Mouse (Mus musculus) limb, embryonic 14.5 days (tissue): ENCODE data around the gene Cth. TPM values are rescaled to one million over a fixed set of nuclear protein-coding genes. Genes with fewer than 3 reads are reported as not detected.

Experiments
- ATAC-seq: fragments of 200-750 bp; cut with Nextera tagmentation; 2 replicates; pipeline ENCODE4 v1.8.0; 2017; ENCODE audit warnings: low read depth, moderate number of reproducible peaks, moderate TSS enrichment; ENCODE audit not compliant: low FRiP score
- DNase-seq: peaks from one replicate; pipeline ENCODE4 v3.0.0-alpha.2; 2015; ENCODE audit warnings: low spot score
- H3K27ac ChIP-seq: fragments of 300-500 bp; sonication (generic); replicated peaks from 2 replicates; pipeline ENCODE4 v1.5.1; 2014; ENCODE audit warnings: low read depth, mild to moderate bottlenecking, low read length, moderate library complexity, mixed read lengths
- H3K27me3 ChIP-seq: fragments of 300-500 bp; sonication (generic); 2 replicates; pipeline ENCODE4 v1.6.1; 2014; ENCODE audit warnings: low read length, mixed read lengths; ENCODE audit not compliant: control insufficient read depth, insufficient read depth
- H3K36me3 ChIP-seq: fragments of 300-500 bp; sonication (generic); 2 replicates; pipeline ENCODE4 v1.6.1; 2014; ENCODE audit warnings: mild to moderate bottlenecking, low read length, moderate library complexity, mixed read lengths; ENCODE audit not compliant: control insufficient read depth, insufficient read depth
- H3K4me1 ChIP-seq: fragments of 300-500 bp; sonication (generic); 2 replicates; pipeline ENCODE4 v1.6.1; 2014; ENCODE audit warnings: antibody characterized with exemption, low read length, mixed read lengths; ENCODE audit not compliant: control insufficient read depth, insufficient read depth
- H3K4me2 ChIP-seq: fragments of 300-500 bp; sonication (generic); replicated peaks from 2 replicates; pipeline ENCODE4 v1.6.1; 2014; ENCODE audit warnings: low read depth, mild to moderate bottlenecking, low read length, moderate library complexity; ENCODE audit not compliant: severe bottlenecking
- H3K4me3 ChIP-seq: fragments of 300-500 bp; sonication (generic); replicated peaks from 2 replicates; pipeline ENCODE4 v1.5.1; 2014; ENCODE audit warnings: low read length
- H3K9ac ChIP-seq: fragments of 300-500 bp; sonication (generic); 2 replicates; pipeline ENCODE4 v1.6.1; 2014; ENCODE audit warnings: mild to moderate bottlenecking, low read depth, low read length, moderate library complexity; ENCODE audit not compliant: severe bottlenecking
- H3K9me3 ChIP-seq: fragments of 300-500 bp; sonication (generic); 2 replicates; pipeline ENCODE4 v1.6.1; 2016; ENCODE audit warnings: low read length; ENCODE audit not compliant: control insufficient read depth
- POLR2A ChIP-seq: fragments of 200-500 bp; IDR thresholded peaks from 2 replicates; pipeline ENCODE4 v1.8.0; 2012; ENCODE audit warnings: inconsistent platforms, mild to moderate bottlenecking, moderate library complexity, borderline replicate concordance; ENCODE audit not compliant: insufficient read depth, insufficient read length; ENCODE audit errors: extremely low read depth
- WGBS: fragments of 180-500 bp; shearing (Covaris S2); extraction: QIAGEN DNeasy Blood & Tissue Kit; methylation state at CpG from one replicate; pipeline ENCODE4 v1.1.7; 2014; 5-methylcytosine and 5-hydroxymethylcytosine counted together
- polyA plus RNA-seq, 2 experiments: library from polyadenylated mRNA; depleted of rRNA in 1 of 2; stranded (reverse) in 1 of 2; unstranded in 1 of 2; fragments of >200 nt; fragmentation: Nextera tagmentation in 1 of 2; extraction: Ambion mirVana in 1 of 2; gene quantifications; 2 replicates each; pipeline versions ENCODE4 v1.2.1 to v1.2.3; 2012 to 2014

Gene Cth
- polyA plus RNA-seq, 2 experiments = 9.9 to 11.5 TPM

- H3K9ac ChIP-seq = no peak overlapping the region
- no peaks in the 10 kb centered on the region for H3K36me3 ChIP-seq
- H3K4me1 ChIP-seq = no peaks in the 10 kb centered on the region
- DNase-seq (no peak), ATAC-seq (no peak)
- no peaks in the 10 kb centered on the region for H3K9me3 ChIP-seq
- no peak overlapping the region for H3K27ac ChIP-seq
- H3K4me2 ChIP-seq = no peak overlapping the region
- 75% methylated on average over 4 of the region's 4 CpGs for WGBS
- no peak overlapping the region for H3K4me3 ChIP-seq
- TF ChIP-seq POLR2A = no peak
- H3K27me3 ChIP-seq = no peaks in the 10 kb centered on the region
Observed at GRCm38 (mm10) chr3:157883085-157883484, 41.8 kb downstream of the Cth start.

DNA sequence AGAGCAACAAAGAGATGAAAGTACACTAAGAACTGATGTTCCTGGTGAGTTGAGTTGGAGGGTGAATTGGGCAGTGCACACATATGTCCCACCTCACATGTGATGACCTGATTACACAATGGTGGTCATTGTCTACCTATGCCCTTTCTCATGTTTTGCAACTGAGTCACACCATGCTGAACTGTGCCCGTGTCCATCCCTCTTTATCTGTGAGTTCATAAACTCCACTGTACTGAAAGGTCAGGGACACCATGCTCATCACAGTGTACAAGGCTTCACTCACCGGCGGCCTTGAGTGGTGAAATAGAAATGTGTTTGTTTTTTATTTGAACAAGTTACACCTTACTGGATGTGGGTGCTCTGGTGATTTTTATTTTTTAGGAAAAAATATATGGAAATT, 42.9 kb downstream of the Cth start:
- DNase-seq = no peak
- no peaks in the 10 kb centered on the region for H3K27me3 ChIP-seq
- no peak overlapping the region for H3K27ac ChIP-seq

DNA sequence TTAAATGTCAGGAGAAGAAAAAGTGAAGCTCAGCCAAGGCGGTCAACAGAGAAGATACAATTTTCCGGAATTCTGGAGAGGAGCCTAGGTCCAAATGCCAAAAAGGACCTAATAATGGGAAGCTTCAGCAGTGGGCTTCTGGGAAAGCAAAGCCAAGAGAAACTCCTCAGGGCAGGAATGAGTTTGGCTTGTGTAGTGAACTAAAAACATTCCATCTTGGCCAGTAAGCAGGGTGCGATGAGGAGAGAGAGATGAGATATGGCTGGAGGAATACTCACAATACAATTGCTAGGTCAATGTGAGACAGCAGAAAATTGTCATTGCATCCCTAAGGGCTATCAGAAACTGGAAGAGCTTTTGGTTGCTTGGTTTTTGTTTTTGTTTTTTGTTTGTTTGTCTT, 43.9 kb downstream of the Cth start:
- H3K9me3 ChIP-seq = no peaks in the 10 kb centered on the region
- H3K4me2 ChIP-seq = no peak overlapping the region
- 95% methylated on average over 3 of the region's 3 CpGs for WGBS
- no peak overlapping the region for H3K4me3 ChIP-seq
- H3K27ac ChIP-seq = no peak overlapping the region
- H3K27me3 ChIP-seq = no peaks in the 10 kb centered on the region
- no peak for ATAC-seq
- H3K36me3 ChIP-seq = no peaks in the 10 kb centered on the region
- DNase-seq = no peak
- H3K9ac ChIP-seq = no peak overlapping the region
- H3K4me1 ChIP-seq = no peaks in the 10 kb centered on the region
- TF ChIP-seq POLR2A = no peak

More for the DNA sequence above, 42.9 kb downstream of the Cth start:
- Histone ChIP-seq H3K9me3 (no peaks in the 10 kb centered on the region), H3K4me2 (no peak overlapping the region), H3K4me3 (no peak overlapping the region), H3K4me1 (no peaks in the 10 kb centered on the region), H3K36me3 (no peaks in the 10 kb centered on the region), H3K9ac (no peak overlapping the region)
- no peak for TF ChIP-seq POLR2A
- ATAC-seq = no peak
- WGBS = 90% methylated on average over 3 of the region's 3 CpGs

DNA sequence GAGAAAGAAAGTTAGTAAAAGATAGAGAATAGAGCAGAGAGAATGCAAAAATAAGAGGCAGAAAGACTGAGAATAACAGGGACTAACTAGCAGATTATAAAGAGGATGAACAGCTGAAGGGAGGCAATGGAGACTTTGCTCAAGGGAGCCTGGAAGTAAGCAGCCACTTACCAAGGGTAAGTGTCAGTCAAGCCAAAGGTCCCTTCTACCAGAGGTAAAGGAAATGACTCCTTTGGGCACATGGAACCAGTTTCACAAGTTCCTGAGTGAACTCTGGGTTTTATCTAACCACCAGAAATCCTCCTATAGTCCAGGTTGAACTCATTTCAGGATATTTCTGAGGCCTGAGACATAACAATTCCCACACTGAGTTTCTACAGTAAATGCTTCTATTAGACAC, 47.0 kb downstream of the Cth start:
- Histone ChIP-seq H3K4me1 (no peaks in the 10 kb centered on the region), H3K4me2 (no peak overlapping the region), H3K9me3 (no peaks in the 10 kb centered on the region), H3K36me3 (no peaks in the 10 kb centered on the region), H3K27ac (no peak overlapping the region), H3K9ac (no peak overlapping the region), H3K27me3 (no peaks in the 10 kb centered on the region), H3K4me3 (no peak overlapping the region)
- DNase-seq (no peak), ATAC-seq (no peak)
- TF ChIP-seq POLR2A = no peak

DNA sequence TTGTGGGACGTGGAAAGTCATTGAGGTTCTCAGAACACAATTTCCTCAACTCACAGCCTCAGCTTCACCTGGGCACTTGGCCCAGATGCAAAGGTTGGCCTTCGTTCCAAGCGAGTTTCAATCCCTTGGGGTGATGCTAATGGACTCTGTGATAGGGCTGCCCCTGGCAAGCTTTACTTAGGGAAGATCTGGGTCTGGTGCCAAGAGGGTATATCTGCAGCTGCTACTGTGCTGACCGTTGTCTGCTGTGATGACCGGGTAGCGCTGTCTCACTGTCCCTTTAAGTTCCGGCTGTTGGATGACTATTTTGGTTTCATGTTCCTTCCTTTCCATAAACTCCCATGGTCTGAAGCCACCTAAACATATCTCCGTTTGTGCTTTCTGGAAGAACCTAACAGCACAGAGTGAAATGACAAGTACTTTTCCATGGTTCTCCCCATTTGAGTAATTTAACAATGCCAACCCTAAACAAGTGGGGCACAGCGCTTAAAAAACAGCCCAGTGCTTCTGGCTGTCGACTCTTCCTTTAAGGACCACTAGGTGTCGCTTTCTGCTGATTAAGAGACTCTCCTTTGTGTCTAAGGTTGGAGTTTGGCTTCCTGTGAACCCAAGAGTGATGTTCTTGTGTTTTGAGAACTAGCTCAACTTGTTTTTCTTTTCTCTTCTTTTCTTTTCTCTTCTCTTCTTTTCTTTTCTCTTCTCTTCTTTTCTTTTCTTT, 48.3 kb downstream of the Cth start:
- Histone ChIP-seq H3K27me3 (no peaks in the 10 kb centered on the region), H3K4me3 (no peak overlapping the region), H3K9me3 (no peaks in the 10 kb centered on the region), H3K27ac (no peak overlapping the region), H3K36me3 (no peaks in the 10 kb centered on the region), H3K9ac (no peak overlapping the region), H3K4me2 (no peak overlapping the region), H3K4me1 (no peaks in the 10 kb centered on the region)
- 0 out of 2 replicates have a peak, but pooled peaks have one; percentile 67 for ATAC-seq
- DNase-seq = peak; percentile 74
- TF ChIP-seq POLR2A = no peak
- WGBS = 57% methylated on average over 11 of the region's 11 CpGs
